Mouse (Mus musculus) limb, embryonic 11.5 days (tissue): ENCODE measurements around the gene Upp2. TPM values are rescaled to one million over a fixed set of nuclear protein-coding genes. Genes with fewer than 3 reads are reported as not detected.

Source experiments
- ATAC-seq: fragments of 200-750 bp; cut with Nextera tagmentation; 2 replicates; pipeline ENCODE4 v1.8.0; 2017; ENCODE audit warnings: low read depth; ENCODE audit not compliant: insufficient number of reproducible peaks, low FRiP score, low TSS enrichment
- DNase-seq: peaks from one replicate; pipeline ENCODE4 v3.0.0-alpha.2; 2015; ENCODE audit warnings: low spot score
- H3K27ac ChIP-seq: fragments of 300-500 bp; sonication (generic); replicated peaks from 2 replicates; pipeline ENCODE4 v1.5.1; 2014; ENCODE audit warnings: low read depth, mild to moderate bottlenecking, low read length
- H3K27me3 ChIP-seq: fragments of 300-500 bp; sonication (generic); 2 replicates; pipeline ENCODE4 v1.6.1; 2014; ENCODE audit warnings: mild to moderate bottlenecking, low read length, mixed read lengths; ENCODE audit not compliant: control insufficient read depth, insufficient read depth
- H3K36me3 ChIP-seq: fragments of 300-500 bp; sonication (generic); 2 replicates; pipeline ENCODE4 v1.6.1; 2014; ENCODE audit warnings: mild to moderate bottlenecking, low read length, moderate library complexity, mixed read lengths; ENCODE audit not compliant: control insufficient read depth, insufficient read depth
- H3K4me1 ChIP-seq: fragments of 300-500 bp; sonication (generic); 2 replicates; pipeline ENCODE4 v1.6.1; 2014; ENCODE audit warnings: low read length, mixed read lengths; ENCODE audit not compliant: control insufficient read depth, insufficient read depth
- H3K4me2 ChIP-seq: fragments of 300-500 bp; sonication (generic); 2 replicates; pipeline ENCODE4 v1.6.1; 2014; ENCODE audit warnings: low read depth, mild to moderate bottlenecking, moderate library complexity; ENCODE audit not compliant: severe bottlenecking
- H3K4me3 ChIP-seq: fragments of 300-500 bp; sonication (generic); 2 replicates; pipeline ENCODE4 v1.5.1; 2014; ENCODE audit warnings: low read depth, low read length
- H3K9ac ChIP-seq: fragments of 300-500 bp; sonication (generic); 2 replicates; pipeline ENCODE4 v1.6.1; 2014; ENCODE audit warnings: mild to moderate bottlenecking, low read length
- H3K9me3 ChIP-seq: fragments of 300-500 bp; sonication (generic); 2 replicates; pipeline ENCODE4 v1.6.1; 2016; ENCODE audit warnings: low read length; ENCODE audit not compliant: control insufficient read depth
- WGBS: fragments of 180-500 bp; shearing (Covaris S2); extraction: QIAGEN DNeasy Blood & Tissue Kit; methylation state at CpG from one replicate; pipeline ENCODE4 v1.1.7; 2014; 5-methylcytosine and 5-hydroxymethylcytosine counted together
- polyA plus RNA-seq: library from polyadenylated mRNA; unstranded; fragments of >200 nt; fragmentation: Nextera tagmentation; extraction: Ambion mirVana; gene quantifications from 2 replicates; pipeline ENCODE4 v1.2.1, GENCODE M21; 2014

Upp2 gene
- polyA plus RNA-seq, 1 experiment from 2014 or later = 9.3 TPM

GRCm38 (mm10) chr2:58529384-58529783 is 37.7 kb upstream of the Upp2 start:
- 65% methylated on average over 5 of the region's 5 CpGs for WGBS
- DNase-seq = no peak
- H3K36me3 ChIP-seq = no peaks in the 10 kb centered on the region
- H3K4me2 ChIP-seq = no peak overlapping the region
- ATAC-seq = no peak
- H3K4me3 ChIP-seq = no peak overlapping the region
- H3K9ac ChIP-seq = no peak overlapping the region
- H3K27me3 ChIP-seq = no peaks in the 10 kb centered on the region
- peaks cover 30% of the 10 kb centered on the region for H3K4me1 ChIP-seq
- H3K9me3 ChIP-seq = no peaks in the 10 kb centered on the region
- no peak overlapping the region for H3K27ac ChIP-seq

GRCm38 (mm10) chr2:58529860-58530440 is 37.1 kb upstream of the Upp2 start:
- ATAC-seq (no peak), DNase-seq (no peak)
- Histone ChIP-seq H3K9me3 (no peaks in the 10 kb centered on the region), H3K4me1 (peaks cover 33% of the 10 kb centered on the region), H3K4me3 (no peak overlapping the region), H3K36me3 (no peaks in the 10 kb centered on the region), H3K27me3 (no peaks in the 10 kb centered on the region), H3K27ac (0 out of 2 replicates have a peak overlapping the region, but pooled peaks have one; percentile 47), H3K9ac (no peak overlapping the region), H3K4me2 (no peak overlapping the region)
- WGBS = 50% methylated on average over 7 of the region's 7 CpGs

- WGBS = 84% methylated on average over 4 of the region's 4 CpGs
Observed at GRCm38 (mm10) chr2:58530521-58530920, 36.6 kb upstream of the Upp2 start.

GRCm38 (mm10) chr2:58532260-58532850 is 34.7 kb upstream of the Upp2 start:
- no peaks in the 10 kb centered on the region for H3K36me3 ChIP-seq
- peaks cover 33% of the 10 kb centered on the region for H3K4me1 ChIP-seq
- ATAC-seq (peak; percentile 85), DNase-seq (peak; percentile 81)
- no peak overlapping the region for H3K9ac ChIP-seq
- H3K9me3 ChIP-seq = no peaks in the 10 kb centered on the region
- peak overlapping the region; percentile 72 for H3K27ac ChIP-seq
- H3K4me3 ChIP-seq = no peak overlapping the region
- WGBS = 11% methylated on average over 10 of the region's 10 CpGs
- H3K27me3 ChIP-seq = no peaks in the 10 kb centered on the region
- peak overlapping the region; percentile 36 for H3K4me2 ChIP-seq

More at GRCm38 (mm10) chr2:58530521-58530920, 36.6 kb upstream of the Upp2 start:
- Histone ChIP-seq H3K4me3 (no peak overlapping the region), H3K4me1 (peaks cover 33% of the 10 kb centered on the region), H3K9ac (no peak overlapping the region), H3K27me3 (no peaks in the 10 kb centered on the region), H3K27ac (no peak overlapping the region), H3K9me3 (no peaks in the 10 kb centered on the region), H3K4me2 (no peak overlapping the region), H3K36me3 (no peaks in the 10 kb centered on the region)
- DNase-seq (no peak), ATAC-seq (no peak)

GRCm38 (mm10) chr2:58533521-58534001 is 33.5 kb upstream of the Upp2 start:
- no peaks in the 10 kb centered on the region for H3K27me3 ChIP-seq
- ATAC-seq (peak; percentile 67; the same call in 1 of the 2 replicates), DNase-seq (peak; percentile 56)
- H3K27ac ChIP-seq = peak overlapping the region; percentile 65
- H3K9me3 ChIP-seq = no peaks in the 10 kb centered on the region
- no peak overlapping the region for H3K4me2 ChIP-seq
- no peaks in the 10 kb centered on the region for H3K36me3 ChIP-seq
- H3K9ac ChIP-seq = no peak overlapping the region
- H3K4me3 ChIP-seq = no peak overlapping the region
- WGBS = 23% methylated on average over 7 of the region's 7 CpGs
- H3K4me1 ChIP-seq = peaks cover 33% of the 10 kb centered on the region

- ATAC-seq = no peak
- H3K27me3 ChIP-seq = no peaks in the 10 kb centered on the region
- no peak for DNase-seq
- no peaks in the 10 kb centered on the region for H3K36me3 ChIP-seq
- H3K9me3 ChIP-seq = no peaks in the 10 kb centered on the region
- peaks cover 33% of the 10 kb centered on the region for H3K4me1 ChIP-seq
- WGBS = 82% methylated on average over 4 of the region's 4 CpGs
- no peak overlapping the region for H3K4me3 ChIP-seq
- no peak overlapping the region for H3K27ac ChIP-seq
- H3K4me2 ChIP-seq = no peak overlapping the region
- no peak overlapping the region for H3K9ac ChIP-seq
Observed at GRCm38 (mm10) chr2:58534379-58534778, 32.7 kb upstream of the Upp2 start.

- Histone ChIP-seq H3K9ac (no peak overlapping the region), H3K9me3 (no peaks in the 10 kb centered on the region), H3K4me2 (no peak overlapping the region), H3K27ac (no peak overlapping the region), H3K4me3 (no peak overlapping the region), H3K36me3 (no peaks in the 10 kb centered on the region), H3K4me1 (peaks cover 30% of the 10 kb centered on the region), H3K27me3 (no peaks in the 10 kb centered on the region)
- 83% methylated on average over 8 of the region's 8 CpGs for WGBS
- ATAC-seq (no peak), DNase-seq (no peak)
Observed at GRCm38 (mm10) chr2:58535233-58535632, 31.9 kb upstream of the Upp2 start.

GRCm38 (mm10) chr2:58536796-58537195 is 30.3 kb upstream of the Upp2 start:
- ATAC-seq = no peak
- H3K4me2 ChIP-seq = no peak overlapping the region
- peaks cover 20% of the 10 kb centered on the region for H3K4me1 ChIP-seq
- H3K9ac ChIP-seq = no peak overlapping the region
- H3K27me3 ChIP-seq = no peaks in the 10 kb centered on the region
- no peak overlapping the region for H3K27ac ChIP-seq
- no peaks in the 10 kb centered on the region for H3K9me3 ChIP-seq
- H3K36me3 ChIP-seq = no peaks in the 10 kb centered on the region
- no peak for DNase-seq
- H3K4me3 ChIP-seq = no peak overlapping the region
- 87% methylated on average over 3 of the region's 3 CpGs for WGBS
